ENCODE assay signal across 8 mouse cellular contexts in the genomic region with DNA sequence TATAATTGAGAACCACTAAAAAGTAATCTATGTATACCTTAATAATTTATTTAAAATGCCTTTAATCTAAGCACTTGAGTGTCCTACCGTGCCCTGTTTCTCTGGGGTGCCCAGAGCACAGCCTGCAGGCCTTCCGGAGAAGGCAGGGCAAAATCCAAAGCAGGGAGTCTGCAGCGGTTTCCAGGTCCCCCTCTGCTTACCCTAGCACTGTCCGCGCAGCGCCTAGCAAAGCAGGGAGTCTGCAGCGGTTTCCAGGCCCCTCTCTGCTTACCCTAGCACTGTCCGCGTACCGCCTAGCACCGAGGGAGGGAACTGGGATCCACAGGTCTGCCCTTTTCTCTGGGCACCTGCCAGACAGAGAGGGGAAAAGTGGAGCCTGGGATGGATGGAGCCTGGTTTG.
A peak's percentile ranks its signal among the peaks of the same experiment; 100 is the strongest.
DNase-seq lines count a peak whose midpoint lies in the region; ATAC-seq and TF ChIP-seq lines count a peak whose summit lies in the region.

No protein-coding gene starts in this region.

- H3K9ac ChIP-seq in forebrain, embryonic 11.5 days (ENCODE audit: low read length): no peak overlapping the region
- H3K9ac ChIP-seq in midbrain, postnatal 0 days (replicated peaks; ENCODE audit: low read length, poor library complexity, severe bottlenecking): no peak overlapping the region

- H3K36me3 ChIP-seq in heart, embryonic 10.5 days: 0 out of 2 replicates have a peak, but pooled peaks cover 5% of the 10 kb centered on the region
- no peaks in the 10 kb centered on the region for H3K36me3 ChIP-seq in forebrain, embryonic 11.5 days (ENCODE audit: control insufficient read depth, insufficient read depth, low read length)
- H3K36me3 ChIP-seq in midbrain, postnatal 0 days (ENCODE audit: insufficient read depth, low read length): no peaks in the 10 kb centered on the region

- no peak overlapping the region for H3K27ac ChIP-seq in heart, embryonic 10.5 days
- no peak overlapping the region for H3K27ac ChIP-seq in forebrain, embryonic 11.5 days (ENCODE audit: low read depth, low read length)
- H3K27ac ChIP-seq in midbrain, postnatal 0 days (ENCODE audit: low read depth, low read length): no peak overlapping the region

- no peaks in the 10 kb centered on the region for H3K27me3 ChIP-seq in heart, embryonic 10.5 days (ENCODE audit: insufficient read depth, poor library complexity, severe bottlenecking)
- H3K27me3 ChIP-seq in forebrain, embryonic 11.5 days (ENCODE audit: control insufficient read depth, insufficient read depth, low read length): no peaks in the 10 kb centered on the region
- H3K27me3 ChIP-seq in midbrain, postnatal 0 days (ENCODE audit: insufficient read depth, low read length): no peaks in the 10 kb centered on the region

- H3K4me1 ChIP-seq in heart, embryonic 10.5 days: peaks cover 27% of the 10 kb centered on the region
- H3K4me1 ChIP-seq in forebrain, embryonic 11.5 days (replicated peaks; ENCODE audit: control insufficient read depth, insufficient read depth, low read length): peaks cover 8% of the 10 kb centered on the region; the same call in 1 of the 2 replicates
- H3K4me1 ChIP-seq in midbrain, postnatal 0 days (ENCODE audit: insufficient read depth, low read length): no peaks in the 10 kb centered on the region

- 0 out of 2 replicates have a peak, but pooled peaks have one; percentile 53 for ATAC-seq in forebrain, embryonic 11.5 days (replicated peaks; ENCODE audit: low FRiP score)
- ATAC-seq in midbrain, postnatal 0 days (ENCODE audit: low FRiP score): peak; percentile 41; the same call in 1 of the 2 replicates

- peak; percentile 82 for DNase-seq in heart, embryonic 10.5 days (ENCODE audit: low spot score)
- no peak for DNase-seq in heart, adult 8-10 months (ENCODE audit: low spot score)
- peak; percentile 83 for DNase-seq in forebrain, embryonic 11.5 days (ENCODE audit: low spot score)
- DNase-seq in kidney, postnatal 10 days: peak; percentile 54
- peak; percentile 35 for DNase-seq in midbrain, postnatal 0 days (ENCODE audit: low spot score)
- DNase-seq in frontal cortex, postnatal 10 days (ENCODE audit: low spot score in 2 of 2): no peak
- DNase-seq in right cerebral cortex, adult 18-20 months: no peak
- no peak for DNase-seq in layer of hippocampus, postnatal 25 days (ENCODE audit: extremely low spot score in 1 of 2, low spot score in 1 of 2)

- no peak overlapping the region for H3K4me3 ChIP-seq in heart, embryonic 10.5 days
- H3K4me3 ChIP-seq in forebrain, embryonic 11.5 days (ENCODE audit: low read depth, low read length): no peak overlapping the region
- no peak overlapping the region for H3K4me3 ChIP-seq in midbrain, postnatal 0 days (ENCODE audit: low read depth, low read length)

- no peak overlapping the region for H3K4me2 ChIP-seq in forebrain, embryonic 11.5 days (ENCODE audit: low read depth, low read length, severe bottlenecking)
- H3K4me2 ChIP-seq in midbrain, postnatal 0 days (ENCODE audit: low read depth, low read length, poor library complexity, severe bottlenecking): no peak overlapping the region

- TF ChIP-seq CTCF in midbrain, postnatal 0 days (IDR thresholded peaks at IDR 0.05): peak; percentile 65

- H3K9me3 ChIP-seq in heart, embryonic 10.5 days: no peaks in the 10 kb centered on the region
- no peaks in the 10 kb centered on the region for H3K9me3 ChIP-seq in forebrain, embryonic 11.5 days (ENCODE audit: control insufficient read depth, low read length)
- H3K9me3 ChIP-seq in midbrain, postnatal 0 days (ENCODE audit: low read length): no peaks in the 10 kb centered on the region

- WGBS in heart, embryonic 10.5 days: 9% methylated on average over 11 of the region's 11 CpGs
- WGBS in forebrain, embryonic 11.5 days: 1% methylated on average over 11 of the region's 11 CpGs
- 21% methylated on average over 11 of the region's 11 CpGs for WGBS in midbrain, postnatal 0 days

Comparison
In these comparisons a context has a peak if more than half of its experiments do, and no peak if none do; other contexts are left out.
1. DNase-seq: peak in heart, embryonic 10.5 days (single experiment), forebrain, embryonic 11.5 days (single experiment), kidney, postnatal 10 days (single experiment) and midbrain, postnatal 0 days (single experiment); none in heart, adult 8-10 months (single experiment), frontal cortex, postnatal 10 days (0 of 2), right cerebral cortex, adult 18-20 months (single experiment) and layer of hippocampus, postnatal 25 days (0 of 2).